Mouse (Mus musculus) bone marrow, adult 2 months (tissue): Measurements from ENCODE around the gene Bcas3. TPM values are rescaled to one million over a fixed set of nuclear protein-coding genes. Genes with fewer than 3 reads are reported as not detected.

Source experiments
- H3K27ac ChIP-seq: fragments of 200-500 bp; 2 replicates; pipeline ENCODE4 v1.5.1; 2012; ENCODE audit warnings: low read depth, mild to moderate bottlenecking, control low read depth, inconsistent platforms, low read length; ENCODE audit not compliant: control insufficient read depth, poor library complexity, insufficient read depth
- H3K4me1 ChIP-seq: fragments of 200-500 bp; 2 replicates; pipeline ENCODE4 v1.6.1; 2011; ENCODE audit warnings: low read length; ENCODE audit not compliant: control insufficient read depth, insufficient read depth
- H3K4me3 ChIP-seq: fragments of 200-500 bp; replicated peaks from 2 replicates; pipeline ENCODE3; 2011; ENCODE audit warnings: mild to moderate bottlenecking, low read depth, low read length, control low read depth; ENCODE audit not compliant: control insufficient read depth
- CTCF ChIP-seq: fragments of 200-500 bp; IDR thresholded peaks from 2 replicates; pipeline ENCODE4 v1.5.1; 2011; ENCODE audit warnings: low read length, control low read depth; ENCODE audit not compliant: control insufficient read depth, insufficient read depth
- POLR2A ChIP-seq: fragments of 200-500 bp; IDR thresholded peaks from 2 replicates; pipeline ENCODE4 v1.6.1; 2011; ENCODE audit warnings: low read depth, mild to moderate bottlenecking, control low read depth, low read length, borderline replicate concordance; ENCODE audit not compliant: control insufficient read depth
- WGBS: fragments of 180-500 bp; shearing (Covaris S2); methylation state at CpG from one replicate; pipeline ENCODE4 v1.1.7; 2018; 5-methylcytosine and 5-hydroxymethylcytosine counted together
- polyA plus RNA-seq: library from polyadenylated mRNA; stranded (reverse); fragments of >200 nt; gene quantifications from 2 replicates; pipeline ENCODE4 v1.2.4, GENCODE M21; 2011; ENCODE audit warnings: low replicate concordance; ENCODE audit not compliant: missing spikeins, insufficient read depth, insufficient read length

Gene Bcas3
- 19.5 and 21.1 TPM in 2 replicates for polyA plus RNA-seq

DNA sequence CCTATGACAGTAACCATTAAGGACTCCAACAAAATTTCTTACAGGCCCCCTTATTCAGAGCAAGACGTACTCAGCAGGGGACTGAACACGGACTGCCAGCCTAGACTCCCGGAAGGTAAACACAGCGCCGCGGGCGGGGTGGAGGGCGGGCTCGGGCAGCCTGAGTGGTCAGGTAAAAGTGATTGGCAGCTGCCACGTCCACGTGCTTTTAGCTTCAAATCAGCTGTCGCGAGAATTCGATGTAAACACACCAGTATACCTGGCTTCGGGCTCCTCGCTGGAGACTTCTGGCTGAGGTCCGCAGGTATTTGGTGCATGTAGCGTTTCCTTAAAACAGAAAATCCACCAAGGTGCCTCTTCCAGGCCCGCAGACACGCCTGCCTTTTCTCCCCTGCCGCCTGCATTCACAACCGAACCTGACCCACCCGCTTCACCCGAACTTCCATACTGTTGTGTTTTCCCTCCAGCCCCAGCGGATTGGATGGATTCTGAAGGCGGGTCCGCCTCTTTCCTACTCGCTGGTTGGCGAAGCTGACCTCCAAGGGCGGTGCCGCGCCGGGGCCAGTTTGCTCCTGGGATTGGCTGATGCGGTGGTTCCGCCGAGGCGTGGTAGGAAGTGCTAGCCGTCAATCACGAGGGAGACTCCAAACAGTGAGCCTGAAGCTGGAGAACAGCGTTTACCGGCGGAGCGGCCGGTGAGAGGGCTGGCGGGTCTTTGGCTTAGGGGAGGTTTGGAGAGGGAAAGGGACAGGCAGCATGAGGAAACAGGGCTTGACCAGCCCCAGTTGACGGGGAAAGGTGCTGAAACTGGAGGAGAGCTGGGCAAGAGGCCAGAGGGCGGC, at the start of gene Bcas3:
Gene Bcas3, plus strand, starts transcription at position 629 of the 842 bp plus-strand sequence.
- no peaks in the 10 kb centered on the region for H3K4me1 ChIP-seq
- under 1% methylated on average over 47 of the region's 47 CpGs for WGBS
- TF ChIP-seq CTCF: no peak
- TF ChIP-seq POLR2A: peak; percentile 96
- peak within 1 kb of the TSS; percentile 72 for H3K27ac ChIP-seq
- H3K4me3 ChIP-seq: peak within 1 kb of the TSS; percentile 90

DNA sequence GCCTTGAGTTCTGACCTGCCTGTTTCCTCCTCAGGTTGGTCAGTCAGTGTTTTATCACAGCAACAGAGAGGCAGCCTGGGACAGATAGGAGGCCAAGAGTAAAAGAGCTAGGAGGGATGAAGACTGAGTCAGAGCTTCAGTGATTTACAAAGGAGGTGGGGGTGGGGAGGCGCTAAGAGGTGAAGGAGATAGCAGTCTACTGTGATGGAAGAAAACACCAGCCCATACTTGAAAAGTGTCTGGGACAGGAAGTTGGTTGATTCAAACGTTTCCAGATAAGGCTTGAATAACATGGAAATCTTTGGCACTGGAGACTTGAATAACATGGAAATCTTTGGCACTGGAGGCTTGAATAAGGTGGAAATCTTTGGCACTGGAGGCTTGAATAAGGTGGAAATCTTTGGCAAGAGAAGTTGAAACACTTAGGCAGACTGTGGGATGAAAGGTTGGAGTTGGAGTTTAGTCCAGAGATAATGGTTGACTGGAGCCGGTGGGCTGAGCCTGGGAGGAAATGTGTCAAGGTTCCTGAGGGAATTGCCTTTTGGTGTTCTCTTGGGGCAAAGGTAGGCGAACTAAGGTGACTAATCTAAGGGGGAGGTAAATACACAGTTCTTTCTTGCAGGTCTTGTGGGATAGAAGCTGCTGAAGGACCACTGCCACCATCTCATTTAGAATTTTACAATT, 46.2 kb upstream of the Bcas3 start:
- no peak overlapping the region for H3K4me3 ChIP-seq
- no peak overlapping the region for H3K27ac ChIP-seq
- no peak for TF ChIP-seq POLR2A
- TF ChIP-seq CTCF: no peak
- H3K4me1 ChIP-seq: no peaks in the 10 kb centered on the region; the same call in 1 of the 2 replicates
- 60% methylated on average over 4 of the region's 4 CpGs for WGBS

DNA sequence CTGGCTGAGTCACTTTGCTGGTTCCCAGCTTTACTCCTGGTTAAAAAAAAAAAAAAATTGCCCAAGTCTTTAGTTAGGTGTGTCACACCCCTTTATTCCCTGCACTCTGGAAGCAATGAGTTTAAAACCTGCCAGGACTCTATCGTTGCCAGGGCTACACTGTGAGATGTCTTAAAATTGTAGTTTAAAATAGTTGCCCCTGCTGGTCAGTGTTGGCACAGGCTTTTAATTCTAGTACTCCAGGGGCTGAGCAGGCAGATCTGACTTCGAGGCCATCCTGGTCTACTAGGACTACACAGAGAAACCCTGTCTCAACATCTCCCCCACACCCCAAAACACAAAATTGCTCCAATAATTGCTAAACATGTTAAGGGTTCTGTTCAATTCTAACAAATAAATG, 44.2 kb upstream of the Bcas3 start:
- Histone ChIP-seq H3K4me1 (no peaks in the 10 kb centered on the region), H3K27ac (no peak overlapping the region), H3K4me3 (no peak overlapping the region)
- WGBS: 60% methylated on average over 2 of the region's 2 CpGs
- TF ChIP-seq CTCF (no peak), POLR2A (no peak)

DNA sequence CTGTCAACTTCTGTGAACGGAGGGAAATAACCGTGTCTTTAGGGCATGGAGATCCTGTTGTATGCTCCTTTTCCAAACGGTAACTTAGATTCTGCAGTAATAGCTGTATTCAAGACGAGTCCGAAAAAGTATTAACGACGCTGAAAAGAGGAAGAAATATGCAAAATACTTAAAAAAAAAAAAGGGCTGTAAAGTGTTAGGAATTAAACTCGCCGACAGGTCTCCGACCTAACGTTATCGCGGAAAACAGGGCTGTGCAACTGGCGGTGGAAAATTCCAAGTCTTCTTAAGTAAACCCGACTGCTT, 42.6 kb upstream of the Bcas3 start:
- peak overlapping the region; percentile 99 for H3K27ac ChIP-seq
- WGBS: under 1% methylated on average over 15 of the region's 15 CpGs
- TF ChIP-seq POLR2A (no peak), CTCF (no peak)
- H3K4me1 ChIP-seq: no peaks in the 10 kb centered on the region
- H3K4me3 ChIP-seq: peak overlapping the region; percentile 66

DNA sequence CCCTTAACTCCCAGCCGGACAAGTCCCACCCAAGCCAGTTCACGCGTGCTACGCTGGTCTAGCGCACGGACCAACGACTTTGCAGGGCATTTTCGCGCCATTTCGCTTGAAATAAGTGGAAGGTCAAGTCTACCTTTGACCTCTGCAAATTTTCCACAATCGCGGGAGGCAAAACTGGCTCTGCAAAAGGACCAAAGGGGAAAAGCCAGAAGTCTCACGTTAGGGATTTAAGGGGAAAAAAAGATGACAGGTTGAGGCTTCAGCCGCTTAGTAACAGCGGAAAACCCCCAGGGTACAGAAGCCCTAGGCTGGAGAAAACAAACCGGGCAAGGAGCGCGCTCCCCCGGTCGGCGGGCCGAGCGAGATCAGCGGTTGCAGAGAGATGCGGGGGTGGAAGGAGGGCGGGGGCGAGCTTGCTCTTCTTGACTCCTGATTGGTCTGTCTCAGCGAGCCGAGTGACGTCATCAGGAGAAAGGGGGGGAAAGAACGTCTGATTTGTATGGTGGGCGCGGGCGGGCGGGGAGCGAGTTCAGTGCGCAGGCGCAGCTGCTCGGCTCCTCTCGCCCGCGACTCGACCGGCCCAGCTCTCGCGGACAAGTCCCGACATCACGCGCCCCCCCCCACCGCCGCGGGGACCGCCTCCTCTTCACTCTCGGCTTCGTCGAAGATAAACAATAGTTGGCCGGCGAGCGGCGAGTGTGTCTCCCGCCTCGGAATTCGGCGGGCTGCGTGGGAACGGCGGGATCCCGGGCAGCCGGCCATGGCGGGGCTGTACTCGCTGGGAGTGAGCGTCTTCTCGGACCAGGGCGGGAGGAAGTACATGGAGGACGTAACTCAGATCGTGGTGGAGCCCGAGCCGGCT, 42.0 kb upstream of the Bcas3 start, which contains the start of gene Ppm1d:
Gene Ppm1d, plus strand, starts transcription at position 532 of the 862 bp plus-strand sequence.
- TF ChIP-seq POLR2A: peak; percentile 77
- no peak for TF ChIP-seq CTCF
- no peaks in the 10 kb centered on the region for H3K4me1 ChIP-seq
- under 1% methylated on average over 77 of the region's 78 CpGs for WGBS
- H3K27ac ChIP-seq: peak within 1 kb of the TSS; percentile 99
- peak within 1 kb of the TSS; percentile 66 for H3K4me3 ChIP-seq

DNA sequence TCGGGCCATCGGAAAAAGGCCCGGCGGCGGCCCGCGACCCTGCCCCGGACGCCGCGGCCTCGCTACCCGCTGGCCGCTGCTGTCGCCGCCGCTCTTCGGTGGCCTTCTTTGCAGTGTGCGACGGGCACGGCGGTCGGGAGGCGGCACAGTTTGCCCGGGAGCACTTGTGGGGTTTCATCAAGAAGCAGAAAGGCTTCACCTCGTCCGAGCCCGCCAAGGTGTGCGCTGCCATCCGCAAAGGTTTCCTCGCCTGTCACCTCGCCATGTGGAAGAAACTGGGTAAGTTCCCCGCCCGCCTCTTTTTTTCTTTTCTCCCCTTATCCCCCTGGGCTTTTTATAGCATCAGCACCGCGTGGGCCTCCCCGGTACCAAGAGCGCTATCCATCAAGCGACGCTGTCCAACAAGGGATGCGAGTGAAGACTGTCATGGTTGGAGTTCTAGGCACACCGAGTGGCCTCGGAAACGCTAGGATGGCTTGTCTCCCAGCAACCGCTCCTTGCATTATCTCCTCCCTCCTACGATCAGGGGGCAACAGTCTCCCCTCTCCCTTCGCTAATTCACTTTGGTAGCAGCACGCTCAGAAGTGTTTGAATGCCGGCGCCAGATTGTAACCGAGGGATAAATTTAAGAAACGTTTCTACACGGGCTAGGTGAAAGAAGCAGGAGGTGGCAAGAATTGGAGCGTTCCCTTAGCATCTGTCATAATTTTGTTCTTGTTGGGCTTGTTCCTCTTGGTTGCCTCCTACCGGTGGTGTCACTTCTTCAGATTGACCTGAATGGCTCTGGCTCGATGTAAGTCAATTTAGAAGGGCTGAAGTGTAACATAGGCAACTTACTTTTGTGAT, 41.1 kb upstream of the Bcas3 start:
- TF ChIP-seq POLR2A (no peak), CTCF (0 out of 2 replicates have a peak, but pooled peaks have one; percentile 22)
- Histone ChIP-seq H3K4me3 (peak overlapping the region; percentile 66), H3K27ac (peak overlapping the region; percentile 99), H3K4me1 (no peaks in the 10 kb centered on the region)
- WGBS: under 1% methylated on average over 56 of the region's 56 CpGs

DNA sequence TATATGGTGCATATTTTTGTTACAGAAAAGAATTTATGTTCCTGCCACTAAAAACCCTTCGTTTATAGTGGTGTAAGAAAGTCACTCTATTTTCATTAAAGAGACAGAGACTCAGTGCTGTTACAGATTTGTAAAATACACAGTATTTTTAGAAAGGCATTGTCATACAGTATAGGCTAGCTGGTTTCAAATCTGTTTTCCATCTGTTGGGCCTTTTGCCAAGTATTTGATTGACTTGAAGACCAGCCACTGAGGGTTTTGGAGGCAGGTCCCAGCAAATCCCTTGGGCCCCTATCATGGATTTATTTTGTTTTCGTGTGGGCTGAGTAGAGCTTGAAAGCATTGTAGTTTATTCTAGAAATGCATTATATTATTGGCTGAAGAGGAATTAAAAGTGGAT, 40.1 kb upstream of the Bcas3 start:
- Histone ChIP-seq H3K4me1 (no peaks in the 10 kb centered on the region), H3K27ac (no peak overlapping the region), H3K4me3 (no peak overlapping the region)
- WGBS: 28% methylated on average over 2 of the region's 2 CpGs
- TF ChIP-seq POLR2A: no peak
- TF ChIP-seq CTCF: no peak
